Mouse (Mus musculus) liver, embryonic 12.5 days (tissue): ENCODE measurements at regions not wholly inside any gene's neighbourhood (a gene's known extent, or its start where the extent isn't known, plus 50 kb on each side); places are given as distances from the start of the nearest gene placed in this dataset.

Experiments used
- ATAC-seq: fragments of 200-750 bp; cut with Nextera tagmentation; 2 replicates; pipeline ENCODE4 v1.8.0; 2017; ENCODE audit warnings: moderate number of reproducible peaks, mild to moderate bottlenecking, moderate library complexity
- H3K27ac ChIP-seq: fragments of 300-500 bp; sonication (generic); 2 replicates; pipeline ENCODE4 v1.5.1; 2016; ENCODE audit warnings: mild to moderate bottlenecking
- H3K27me3 ChIP-seq: fragments of 300-500 bp; sonication (generic); replicated peaks from 2 replicates; pipeline ENCODE4 v1.6.1; 2016; ENCODE audit warnings: mild to moderate bottlenecking, moderate library complexity
- H3K36me3 ChIP-seq: fragments of 300-500 bp; sonication (generic); 2 replicates; pipeline ENCODE4 v1.6.1; 2016; ENCODE audit warnings: mild to moderate bottlenecking, moderate library complexity
- H3K4me1 ChIP-seq: fragments of 300-500 bp; sonication (generic); 2 replicates; pipeline ENCODE4 v1.6.1; 2016
- H3K4me2 ChIP-seq: fragments of 300-500 bp; sonication (generic); 2 replicates; pipeline ENCODE4 v1.6.1; 2016; ENCODE audit warnings: mild to moderate bottlenecking, moderate library complexity
- H3K4me3 ChIP-seq: fragments of 300-500 bp; sonication (generic); 2 replicates; pipeline ENCODE4 v1.5.1; 2016; ENCODE audit warnings: mild to moderate bottlenecking, moderate library complexity
- H3K9ac ChIP-seq: fragments of 300-500 bp; sonication (generic); 2 replicates; pipeline ENCODE4 v1.6.1; 2016; ENCODE audit warnings: mild to moderate bottlenecking, moderate library complexity
- H3K9me3 ChIP-seq: fragments of 300-500 bp; sonication (generic); replicated peaks from 2 replicates; pipeline ENCODE4 v1.6.1; 2016; ENCODE audit warnings: mild to moderate bottlenecking, moderate library complexity
- WGBS: fragments of 180-500 bp; shearing (Covaris S2); methylation state at CpG from one replicate; pipeline ENCODE4 v1.1.7; 2016; ENCODE audit not compliant: insufficient replicate concordance; 5-methylcytosine and 5-hydroxymethylcytosine counted together

DNA sequence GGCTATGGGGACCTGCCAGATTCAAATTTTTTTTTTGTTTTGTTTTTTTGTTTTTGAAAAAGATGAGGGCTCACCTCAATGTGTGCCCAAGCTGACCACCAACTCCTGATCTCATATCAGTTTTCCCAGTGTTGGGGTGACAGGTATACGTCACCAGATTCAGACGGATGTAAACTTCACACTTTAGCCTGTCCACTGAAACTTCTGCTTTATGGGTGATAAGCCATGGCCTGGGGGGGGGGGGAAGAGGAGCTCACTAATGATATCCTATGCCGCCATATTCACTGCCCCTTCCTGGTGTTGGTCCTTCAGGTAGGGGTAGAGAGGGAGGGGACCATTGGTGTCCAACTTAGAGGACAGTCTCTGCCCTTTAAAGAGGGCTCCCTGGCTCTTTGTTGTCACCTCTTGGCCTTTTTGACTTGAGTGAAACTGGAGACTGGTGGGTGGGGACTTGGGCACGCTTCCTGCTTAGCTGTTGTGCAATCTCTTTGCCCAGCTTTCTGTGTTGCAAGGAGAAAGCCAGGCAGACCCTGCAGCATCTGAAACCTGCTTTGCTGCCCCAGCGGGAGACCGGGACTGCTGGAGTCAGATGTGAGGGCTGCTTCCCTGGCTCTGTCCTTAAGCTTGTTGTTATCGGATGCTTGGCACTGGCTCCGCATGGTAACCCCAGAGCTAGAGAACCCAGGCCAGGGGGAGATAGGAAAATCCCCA lies 125.8 kb downstream of the Irx5 start:
- H3K27ac ChIP-seq: no peak overlapping the region
- peaks cover 6% of the 10 kb centered on the region; the same call in 1 of the 2 replicates for H3K4me1 ChIP-seq
- H3K9ac ChIP-seq: no peak overlapping the region
- H3K4me3 ChIP-seq: no peak overlapping the region
- H3K4me2 ChIP-seq: no peak overlapping the region
- no peaks in the 10 kb centered on the region for H3K9me3 ChIP-seq
- H3K36me3 ChIP-seq: no peaks in the 10 kb centered on the region
- ATAC-seq: no peak
- WGBS: 28% methylated on average over 8 of the region's 8 CpGs
- H3K27me3 ChIP-seq: no peaks in the 10 kb centered on the region

DNA sequence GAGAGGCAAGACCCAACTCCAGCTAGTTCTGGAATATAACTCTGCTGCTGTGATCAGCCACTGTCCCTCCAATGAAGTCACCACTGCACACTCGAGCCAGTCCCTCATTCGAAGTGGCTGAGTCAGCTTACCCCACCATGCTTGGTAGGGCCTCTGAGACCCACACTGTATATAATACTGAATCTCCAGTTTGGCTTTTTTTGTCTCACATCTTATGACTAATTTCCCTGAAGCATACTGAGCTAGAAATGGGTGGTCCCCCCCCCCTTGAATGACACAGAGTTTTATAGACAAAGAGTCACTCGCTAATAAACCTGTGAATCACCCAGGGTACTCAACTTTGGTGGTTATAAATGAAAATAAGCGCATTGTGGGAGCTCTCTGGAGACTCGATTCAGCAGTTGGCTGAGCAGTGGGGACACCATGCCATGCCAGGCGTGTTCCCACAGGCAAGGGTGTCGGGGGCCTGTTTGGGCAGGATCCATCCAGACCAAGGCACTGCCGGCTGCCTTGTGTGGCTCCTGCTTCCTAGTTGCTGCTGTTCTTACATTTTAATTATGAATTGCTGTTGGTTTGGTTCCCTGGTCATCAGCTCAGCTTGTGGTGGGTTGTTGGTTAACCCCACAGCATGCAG lies 131.2 kb downstream of the Irx5 start:
- WGBS: 63% methylated on average over 8 of the region's 8 CpGs

DNA sequence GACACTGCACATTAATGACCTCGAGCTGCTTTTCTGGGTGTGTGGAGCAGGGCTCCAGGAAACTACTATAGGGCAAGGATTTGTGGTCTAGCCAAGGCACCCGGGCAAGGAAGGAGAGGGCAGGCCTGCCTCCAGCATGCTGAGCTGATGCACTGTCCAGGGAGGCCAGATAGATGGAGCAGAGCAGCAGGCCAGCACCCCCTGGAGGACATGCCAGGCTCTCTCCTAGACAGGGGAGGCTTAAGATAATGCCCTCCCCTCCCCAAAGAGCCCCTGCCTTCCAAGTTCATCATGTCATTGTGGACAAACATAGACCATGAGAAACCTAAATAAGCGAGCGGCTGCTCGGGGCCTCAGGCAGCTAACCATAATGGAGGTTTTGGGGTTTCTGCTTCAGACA lies 134.1 kb downstream of the Irx5 start:
- H3K4me3 ChIP-seq: no peak overlapping the region
- no peaks in the 10 kb centered on the region for H3K9me3 ChIP-seq
- no peak overlapping the region for H3K4me2 ChIP-seq
- H3K27ac ChIP-seq: no peak overlapping the region
- no peak for ATAC-seq
- H3K36me3 ChIP-seq: no peaks in the 10 kb centered on the region
- H3K27me3 ChIP-seq: no peaks in the 10 kb centered on the region
- no peaks in the 10 kb centered on the region for H3K4me1 ChIP-seq
- WGBS: 60% methylated on average over 5 of the region's 5 CpGs
- H3K9ac ChIP-seq: no peak overlapping the region

More for the DNA sequence above, 131.2 kb downstream of the Irx5 start:
- Histone ChIP-seq H3K4me1 (peaks cover under 1% of the 10 kb centered on the region; the same call in 1 of the 2 replicates), H3K9me3 (no peaks in the 10 kb centered on the region), H3K9ac (no peak overlapping the region), H3K4me3 (no peak overlapping the region), H3K27ac (no peak overlapping the region), H3K4me2 (no peak overlapping the region), H3K27me3 (no peaks in the 10 kb centered on the region), H3K36me3 (no peaks in the 10 kb centered on the region)
- no peak for ATAC-seq

DNA sequence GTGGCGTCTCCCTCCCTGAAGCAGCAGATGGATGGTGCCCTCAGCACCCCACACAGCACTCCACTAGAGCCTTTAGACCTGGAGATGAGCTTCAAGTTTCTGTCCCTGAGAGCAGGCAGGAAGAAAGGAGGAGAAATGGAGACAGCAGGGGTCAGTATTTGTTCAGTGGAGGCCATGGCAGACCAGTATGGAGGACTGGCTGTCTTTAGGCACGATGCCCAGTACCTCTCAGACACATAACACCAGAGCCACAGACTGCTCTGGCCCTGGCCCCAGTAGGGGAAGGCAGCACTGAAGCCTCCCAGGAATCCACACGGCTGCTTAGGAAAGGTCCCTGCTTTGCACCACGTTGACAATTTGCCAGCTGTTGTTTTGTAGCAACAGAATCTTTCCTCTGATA lies 136.0 kb downstream of the Irx5 start:
- ATAC-seq: no peak
- 61% methylated on average over 4 of the region's 4 CpGs for WGBS
- Histone ChIP-seq H3K9me3 (no peaks in the 10 kb centered on the region), H3K4me2 (no peak overlapping the region), H3K36me3 (no peaks in the 10 kb centered on the region), H3K9ac (no peak overlapping the region), H3K4me1 (no peaks in the 10 kb centered on the region), H3K27me3 (no peaks in the 10 kb centered on the region), H3K27ac (no peak overlapping the region), H3K4me3 (no peak overlapping the region)

- ATAC-seq: no peak
- no peak overlapping the region for H3K27ac ChIP-seq
- no peak overlapping the region for H3K4me2 ChIP-seq
- 0 out of 2 replicates have a peak, but pooled peaks cover 3% of the 10 kb centered on the region for H3K9me3 ChIP-seq
- WGBS: 61% methylated on average over 7 of the region's 7 CpGs
- H3K27me3 ChIP-seq: no peaks in the 10 kb centered on the region
- no peak overlapping the region for H3K9ac ChIP-seq
- no peaks in the 10 kb centered on the region for H3K36me3 ChIP-seq
- no peaks in the 10 kb centered on the region for H3K4me1 ChIP-seq
- no peak overlapping the region for H3K4me3 ChIP-seq
Observed at GRCm38 (mm10) chr8:92505552-92506281, 148.3 kb downstream of the Irx5 start.

- Histone ChIP-seq H3K4me2 (no peak overlapping the region), H3K36me3 (no peaks in the 10 kb centered on the region), H3K27me3 (no peaks in the 10 kb centered on the region), H3K4me3 (no peak overlapping the region), H3K4me1 (no peaks in the 10 kb centered on the region), H3K9me3 (0 out of 2 replicates have a peak, but pooled peaks cover 3% of the 10 kb centered on the region), H3K9ac (no peak overlapping the region), H3K27ac (no peak overlapping the region)
- WGBS: 66% methylated on average over 5 of the region's 5 CpGs
- ATAC-seq: no peak
Observed at GRCm38 (mm10) chr8:92506436-92506835, 149.0 kb downstream of the Irx5 start.

GRCm38 (mm10) chr8:92506906-92507305 lies 149.5 kb downstream of the Irx5 start:
- no peak overlapping the region for H3K4me2 ChIP-seq
- no peaks in the 10 kb centered on the region for H3K27me3 ChIP-seq
- H3K9me3 ChIP-seq: 0 out of 2 replicates have a peak, but pooled peaks cover 3% of the 10 kb centered on the region
- no peaks in the 10 kb centered on the region for H3K36me3 ChIP-seq
- no peak overlapping the region for H3K9ac ChIP-seq
- H3K27ac ChIP-seq: no peak overlapping the region
- ATAC-seq: no peak
- 38% methylated on average over 5 of the region's 5 CpGs for WGBS
- no peaks in the 10 kb centered on the region for H3K4me1 ChIP-seq
- H3K4me3 ChIP-seq: no peak overlapping the region

DNA sequence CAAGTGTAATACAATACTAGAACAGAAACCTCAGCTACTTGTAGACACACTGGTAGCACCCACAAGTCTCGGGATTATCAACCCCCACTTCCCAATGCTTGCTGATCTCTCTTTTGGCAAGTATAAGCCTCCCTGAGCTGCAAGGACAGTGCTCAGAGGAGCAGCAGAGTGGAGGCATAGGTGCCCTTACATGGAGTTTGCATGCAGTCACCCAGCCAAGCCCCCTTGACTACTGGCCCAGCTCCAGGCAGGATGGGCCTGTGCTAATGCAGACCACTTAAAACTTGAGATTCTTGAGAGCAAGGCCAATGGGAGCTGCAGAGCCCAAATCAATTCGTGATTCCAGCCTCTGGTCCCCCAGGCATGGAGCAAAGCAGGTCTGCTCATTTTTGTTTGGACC lies 158.0 kb downstream of the Irx5 start:
- no peak overlapping the region for H3K4me2 ChIP-seq
- H3K27me3 ChIP-seq: no peaks in the 10 kb centered on the region
- H3K9me3 ChIP-seq: 0 out of 2 replicates have a peak, but pooled peaks cover 1% of the 10 kb centered on the region
- no peak for ATAC-seq
- no peaks in the 10 kb centered on the region for H3K36me3 ChIP-seq
- WGBS: 48% methylated on average over 2 of the region's 2 CpGs
- H3K9ac ChIP-seq: no peak overlapping the region
- H3K27ac ChIP-seq: no peak overlapping the region
- no peak overlapping the region for H3K4me3 ChIP-seq
- H3K4me1 ChIP-seq: no peaks in the 10 kb centered on the region

DNA sequence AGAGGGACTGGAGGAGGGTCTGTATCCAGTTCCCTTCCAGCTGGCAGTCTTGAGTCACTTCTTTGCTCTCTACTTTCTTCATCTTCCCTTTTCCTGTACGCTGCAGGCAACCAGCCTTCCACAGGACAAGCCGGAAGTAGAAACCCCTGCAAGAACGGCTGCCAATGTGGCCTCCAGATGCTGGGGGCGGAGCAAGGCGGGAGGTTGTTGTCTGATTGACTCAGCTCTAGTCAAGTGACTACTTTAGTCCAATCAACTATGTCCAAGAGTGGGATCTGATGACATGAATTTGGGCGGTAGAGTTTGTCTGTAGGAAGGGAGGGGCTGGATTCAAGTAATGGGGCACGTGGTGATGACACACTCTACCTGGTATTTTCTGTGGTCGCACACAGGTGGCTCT lies 156.1 kb upstream of the Irx6 start:
- Histone ChIP-seq H3K4me1 (no peaks in the 10 kb centered on the region), H3K9ac (no peak overlapping the region), H3K27me3 (no peaks in the 10 kb centered on the region), H3K4me3 (no peak overlapping the region), H3K4me2 (no peak overlapping the region), H3K36me3 (no peaks in the 10 kb centered on the region), H3K27ac (no peak overlapping the region), H3K9me3 (no peaks in the 10 kb centered on the region)
- 75% methylated on average over 8 of the region's 8 CpGs for WGBS
- no peak for ATAC-seq

GRCm38 (mm10) chr8:92518486-92518885 lies 155.6 kb upstream of the Irx6 start:
- no peak overlapping the region for H3K27ac ChIP-seq
- H3K4me2 ChIP-seq: no peak overlapping the region
- H3K4me3 ChIP-seq: no peak overlapping the region
- H3K36me3 ChIP-seq: no peaks in the 10 kb centered on the region
- H3K9ac ChIP-seq: no peak overlapping the region
- no peaks in the 10 kb centered on the region for H3K27me3 ChIP-seq
- no peaks in the 10 kb centered on the region for H3K9me3 ChIP-seq
- no peak for ATAC-seq
- no peaks in the 10 kb centered on the region for H3K4me1 ChIP-seq
- 55% methylated on average over 3 of the region's 3 CpGs for WGBS

DNA sequence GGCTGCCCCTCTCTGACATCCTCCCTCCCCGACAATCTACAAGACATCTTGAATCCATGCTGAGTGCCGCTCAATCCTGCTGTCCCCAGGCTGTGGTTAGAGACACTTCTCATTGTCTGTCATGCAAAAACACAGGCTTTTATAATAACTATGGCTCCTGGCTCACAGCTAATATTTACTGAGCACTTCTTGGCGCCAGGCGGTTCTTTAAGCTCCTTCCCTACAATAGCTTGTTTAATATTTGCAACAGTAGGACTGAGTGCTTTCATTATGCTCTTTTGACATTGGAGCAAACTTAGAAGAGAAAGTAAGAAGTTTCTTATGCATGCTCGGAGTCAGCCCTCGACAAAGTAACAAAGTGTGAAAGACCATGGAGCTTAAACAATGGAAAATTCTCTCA lies 151.6 kb upstream of the Irx6 start:
- Histone ChIP-seq H3K36me3 (no peaks in the 10 kb centered on the region), H3K4me2 (no peak overlapping the region), H3K27me3 (no peaks in the 10 kb centered on the region), H3K27ac (no peak overlapping the region), H3K4me1 (no peaks in the 10 kb centered on the region), H3K9me3 (no peaks in the 10 kb centered on the region), H3K4me3 (no peak overlapping the region), H3K9ac (no peak overlapping the region)
- ATAC-seq: no peak
- 67% methylated on average over 6 of the region's 6 CpGs for WGBS

GRCm38 (mm10) chr8:92529756-92530155 lies 144.3 kb upstream of the Irx6 start:
- Histone ChIP-seq H3K9ac (no peak overlapping the region), H3K4me1 (no peaks in the 10 kb centered on the region), H3K9me3 (no peaks in the 10 kb centered on the region), H3K4me2 (no peak overlapping the region), H3K4me3 (no peak overlapping the region), H3K36me3 (no peaks in the 10 kb centered on the region), H3K27ac (no peak overlapping the region), H3K27me3 (no peaks in the 10 kb centered on the region)
- 67% methylated on average over 11 of the region's 11 CpGs for WGBS
- no peak for ATAC-seq
